Mouse (Mus musculus): ENCODE results near the gene Maco1. TPM values are rescaled to one million over a fixed set of nuclear protein-coding genes. Genes with fewer than 3 reads are reported as not detected.
A peak's percentile ranks its signal among the peaks of the same experiment; 100 is the strongest.

Gene Maco1
- polyA plus RNA-seq, 1 experiment: 50.0 TPM

DNA sequence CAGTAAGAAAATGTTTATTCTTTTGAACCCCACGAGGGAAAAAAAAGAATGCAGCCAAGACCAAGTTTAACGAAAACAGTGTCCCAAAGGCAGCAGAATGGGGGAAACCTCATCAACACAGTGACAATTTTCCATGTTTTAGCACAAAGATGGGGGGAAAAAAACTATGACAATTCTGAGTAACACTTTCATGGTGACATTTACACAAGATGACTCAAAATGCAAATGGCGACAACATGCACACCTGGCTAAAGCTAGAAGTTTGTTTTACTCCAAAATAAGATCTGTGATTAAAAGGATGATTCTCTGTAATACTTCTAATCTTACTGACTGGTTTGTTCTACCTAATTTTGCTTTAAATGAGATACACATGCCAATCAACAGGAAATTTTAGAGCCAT lies 50.4 kb downstream of the Maco1 start:
- Histone ChIP-seq H3K27ac (ENCODE audit: insufficient read depth, low read length) (no peak overlapping the region), H3K36me3 (ENCODE audit: control insufficient read depth, insufficient read depth, low read length, poor library complexity, severe bottlenecking) (peaks cover 26% of the 10 kb centered on the region), H3K9me3 (replicated peaks; ENCODE audit: control insufficient read depth, insufficient read depth, low read length, poor library complexity, severe bottlenecking) (no peaks in the 10 kb centered on the region), H3K27me3 (ENCODE audit: control insufficient read depth, insufficient read depth, low read length, poor library complexity, severe bottlenecking) (no peaks in the 10 kb centered on the region), H3K4me1 (ENCODE audit: control insufficient read depth, insufficient read depth, low read length) (no peaks in the 10 kb centered on the region), H3K4me3 (ENCODE audit: low read depth, low read length) (no peak overlapping the region), H3K9ac (ENCODE audit: low read depth, poor library complexity, severe bottlenecking) (no peak overlapping the region)
- no peak for TF ChIP-seq EP300 (IDR thresholded peaks at IDR 0.05; ENCODE audit: insufficient read depth, low read depth, low read length)
- TF ChIP-seq CTCF (IDR thresholded peaks at IDR 0.05; ENCODE audit: low read depth, low read length): no peak
- TF ChIP-seq POLR2A (IDR thresholded peaks at IDR 0.05; ENCODE audit: insufficient read depth, low read length): no peak

- TF ChIP-seq EP300 (IDR thresholded peaks at IDR 0.05; ENCODE audit: insufficient read depth, low read depth, low read length) (no peak), CTCF (IDR thresholded peaks at IDR 0.05; ENCODE audit: low read depth, low read length) (no peak)
- Histone ChIP-seq H3K4me3 (ENCODE audit: low read depth, low read length) (no peak overlapping the region), H3K27me3 (ENCODE audit: control insufficient read depth, insufficient read depth, low read length, poor library complexity, severe bottlenecking) (no peaks in the 10 kb centered on the region), H3K9ac (ENCODE audit: low read depth, poor library complexity, severe bottlenecking) (no peak overlapping the region), H3K9me3 (replicated peaks; ENCODE audit: control insufficient read depth, insufficient read depth, low read length, poor library complexity, severe bottlenecking) (no peaks in the 10 kb centered on the region), H3K36me3 (ENCODE audit: control insufficient read depth, insufficient read depth, low read length, poor library complexity, severe bottlenecking) (peaks cover 26% of the 10 kb centered on the region), H3K4me1 (ENCODE audit: control insufficient read depth, insufficient read depth, low read length) (no peaks in the 10 kb centered on the region), H3K27ac (ENCODE audit: insufficient read depth, low read length) (no peak overlapping the region)
Observed at GRCm38 (mm10) chr4:134802155-134802554, 51.0 kb downstream of the Maco1 start.

- H3K27ac ChIP-seq (ENCODE audit: insufficient read depth, low read length): no peak overlapping the region
- peaks cover 17% of the 10 kb centered on the region for H3K36me3 ChIP-seq (ENCODE audit: control insufficient read depth, insufficient read depth, low read length, poor library complexity, severe bottlenecking)
- no peak overlapping the region for H3K9ac ChIP-seq (ENCODE audit: low read depth, poor library complexity, severe bottlenecking)
- no peaks in the 10 kb centered on the region for H3K9me3 ChIP-seq (replicated peaks; ENCODE audit: control insufficient read depth, insufficient read depth, low read length, poor library complexity, severe bottlenecking)
- TF ChIP-seq POLR2A (IDR thresholded peaks at IDR 0.05; ENCODE audit: insufficient read depth, low read length): no peak
- no peak for TF ChIP-seq EP300 (IDR thresholded peaks at IDR 0.05; ENCODE audit: insufficient read depth, low read depth, low read length)
- TF ChIP-seq CTCF (IDR thresholded peaks at IDR 0.05; ENCODE audit: low read depth, low read length): no peak
- H3K4me1 ChIP-seq (ENCODE audit: control insufficient read depth, insufficient read depth, low read length): no peaks in the 10 kb centered on the region
- no peaks in the 10 kb centered on the region for H3K27me3 ChIP-seq (ENCODE audit: control insufficient read depth, insufficient read depth, low read length, poor library complexity, severe bottlenecking)
- H3K4me3 ChIP-seq (ENCODE audit: low read depth, low read length): no peak overlapping the region
Observed at GRCm38 (mm10) chr4:134800693-134801092, 52.5 kb downstream of the Maco1 start.

GRCm38 (mm10) chr4:134800098-134800497 lies 53.0 kb downstream of the Maco1 start:
- Histone ChIP-seq H3K4me1 (ENCODE audit: control insufficient read depth, insufficient read depth, low read length) (no peaks in the 10 kb centered on the region), H3K27me3 (ENCODE audit: control insufficient read depth, insufficient read depth, low read length, poor library complexity, severe bottlenecking) (no peaks in the 10 kb centered on the region), H3K27ac (ENCODE audit: insufficient read depth, low read length) (no peak overlapping the region), H3K9ac (ENCODE audit: low read depth, poor library complexity, severe bottlenecking) (no peak overlapping the region), H3K36me3 (ENCODE audit: control insufficient read depth, insufficient read depth, low read length, poor library complexity, severe bottlenecking) (peaks cover 15% of the 10 kb centered on the region), H3K9me3 (replicated peaks; ENCODE audit: control insufficient read depth, insufficient read depth, low read length, poor library complexity, severe bottlenecking) (no peaks in the 10 kb centered on the region), H3K4me3 (ENCODE audit: low read depth, low read length) (no peak overlapping the region)
- TF ChIP-seq CTCF (IDR thresholded peaks at IDR 0.05; ENCODE audit: low read depth, low read length): no peak
- TF ChIP-seq EP300 (IDR thresholded peaks at IDR 0.05; ENCODE audit: insufficient read depth, low read depth, low read length): no peak
- no peak for TF ChIP-seq POLR2A (IDR thresholded peaks at IDR 0.05; ENCODE audit: insufficient read depth, low read length)

DNA sequence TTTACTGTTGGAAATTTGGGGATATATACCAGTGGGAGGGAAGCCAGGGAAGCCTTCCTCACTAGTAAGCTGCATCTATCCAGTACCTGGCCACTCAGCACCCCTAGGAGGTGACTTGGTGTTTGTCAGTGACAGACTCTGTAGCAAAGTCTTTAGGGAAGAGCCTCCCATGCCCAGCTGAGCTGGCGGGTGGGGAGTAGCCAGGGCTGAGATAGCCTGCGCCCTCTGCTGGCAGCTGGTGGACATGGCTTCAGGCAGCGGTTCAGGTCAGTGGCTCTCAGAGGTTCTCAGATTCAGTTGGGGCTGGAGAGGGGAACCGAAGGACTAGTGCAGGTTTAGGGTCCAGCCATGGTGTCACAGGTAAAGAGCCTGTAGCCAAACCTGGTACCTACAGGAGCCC lies 53.9 kb downstream of the Maco1 start:
- no peak overlapping the region for H3K4me3 ChIP-seq (ENCODE audit: low read depth, low read length)
- no peaks in the 10 kb centered on the region for H3K27me3 ChIP-seq (ENCODE audit: control insufficient read depth, insufficient read depth, low read length, poor library complexity, severe bottlenecking)
- no peak overlapping the region for H3K9ac ChIP-seq (ENCODE audit: low read depth, poor library complexity, severe bottlenecking)
- H3K27ac ChIP-seq (ENCODE audit: insufficient read depth, low read length): no peak overlapping the region
- TF ChIP-seq POLR2A (IDR thresholded peaks at IDR 0.05; ENCODE audit: insufficient read depth, low read length): no peak
- TF ChIP-seq EP300 (IDR thresholded peaks at IDR 0.05; ENCODE audit: insufficient read depth, low read depth, low read length): no peak
- TF ChIP-seq CTCF (IDR thresholded peaks at IDR 0.05; ENCODE audit: low read depth, low read length): peak; percentile 94
- H3K4me1 ChIP-seq (ENCODE audit: control insufficient read depth, insufficient read depth, low read length): no peaks in the 10 kb centered on the region
- H3K36me3 ChIP-seq (ENCODE audit: control insufficient read depth, insufficient read depth, low read length, poor library complexity, severe bottlenecking): peaks cover 12% of the 10 kb centered on the region
- no peaks in the 10 kb centered on the region for H3K9me3 ChIP-seq (replicated peaks; ENCODE audit: control insufficient read depth, insufficient read depth, low read length, poor library complexity, severe bottlenecking)

- no peak overlapping the region for H3K9ac ChIP-seq (ENCODE audit: low read depth, poor library complexity, severe bottlenecking)
- H3K36me3 ChIP-seq (ENCODE audit: control insufficient read depth, insufficient read depth, low read length, poor library complexity, severe bottlenecking): peaks cover 8% of the 10 kb centered on the region
- no peaks in the 10 kb centered on the region for H3K9me3 ChIP-seq (replicated peaks; ENCODE audit: control insufficient read depth, insufficient read depth, low read length, poor library complexity, severe bottlenecking)
Observed at GRCm38 (mm10) chr4:134798861-134799260, 54.3 kb downstream of the Maco1 start.

More at GRCm38 (mm10) chr4:134798861-134799260, 54.3 kb downstream of the Maco1 start:
- no peaks in the 10 kb centered on the region for H3K27me3 ChIP-seq (ENCODE audit: control insufficient read depth, insufficient read depth, low read length, poor library complexity, severe bottlenecking)
- no peaks in the 10 kb centered on the region for H3K4me1 ChIP-seq (ENCODE audit: control insufficient read depth, insufficient read depth, low read length)
- no peak overlapping the region for H3K27ac ChIP-seq (ENCODE audit: insufficient read depth, low read length)
- no peak overlapping the region for H3K4me3 ChIP-seq (ENCODE audit: low read depth, low read length)
- TF ChIP-seq CTCF (IDR thresholded peaks at IDR 0.05; ENCODE audit: low read depth, low read length): no peak
- no peak for TF ChIP-seq POLR2A (IDR thresholded peaks at IDR 0.05; ENCODE audit: insufficient read depth, low read length)
- no peak for TF ChIP-seq EP300 (IDR thresholded peaks at IDR 0.05; ENCODE audit: insufficient read depth, low read depth, low read length)

Measured in ES-Bruce4 (cell line).